Mouse (Mus musculus): ENCODE data around the gene Emid1. TPM values are rescaled to one million over a fixed set of nuclear protein-coding genes. Genes with fewer than 3 reads are reported as not detected.
A peak's percentile ranks its signal among the peaks of the same experiment; 100 is the strongest.

The Emid1 gene
- polyA plus RNA-seq, 1 experiment from 2014 or later: 22.2 TPM

DNA sequence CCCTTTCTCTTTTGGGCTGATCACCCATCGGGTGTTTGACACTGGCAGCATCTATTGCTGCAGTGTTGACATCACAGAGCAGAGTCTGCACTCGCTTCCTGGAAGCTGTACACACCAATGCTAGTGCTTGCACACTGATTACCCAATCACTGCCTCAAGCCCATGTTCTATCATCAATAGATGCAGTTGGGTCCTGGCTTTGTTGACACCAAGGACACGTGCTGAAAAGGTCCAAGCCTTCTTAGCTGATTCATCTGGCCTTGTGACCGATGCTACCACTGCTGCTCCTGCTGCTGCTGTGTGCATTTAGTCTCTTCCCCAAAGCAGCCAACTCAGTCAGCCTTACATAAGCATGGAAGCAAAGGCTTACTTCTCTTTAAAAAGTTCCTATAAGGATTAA, 36.1 kb upstream of the Emid1 start:
- Histone ChIP-seq H3K4me3 (ENCODE audit: low read depth, low read length) (no peak overlapping the region), H3K9me3 (ENCODE audit: control insufficient read depth, low read length) (no peaks in the 10 kb centered on the region), H3K4me1 (replicated peaks; ENCODE audit: control insufficient read depth, insufficient read depth, low read length) (peaks cover 6% of the 10 kb centered on the region; the same call in 1 of the 2 replicates), H3K36me3 (ENCODE audit: control insufficient read depth, insufficient read depth, low read length) (no peaks in the 10 kb centered on the region), H3K4me2 (ENCODE audit: low read depth, low read length, severe bottlenecking) (no peak overlapping the region), H3K27me3 (ENCODE audit: control insufficient read depth, insufficient read depth, low read length) (no peaks in the 10 kb centered on the region), H3K9ac (ENCODE audit: low read length) (no peak overlapping the region), H3K27ac (ENCODE audit: low read depth, low read length) (no peak overlapping the region)
- ATAC-seq (replicated peaks; ENCODE audit: low FRiP score) (no peak), DNase-seq (ENCODE audit: low spot score) (no peak)
- 93% methylated on average over 4 of the region's 4 CpGs for WGBS

DNA sequence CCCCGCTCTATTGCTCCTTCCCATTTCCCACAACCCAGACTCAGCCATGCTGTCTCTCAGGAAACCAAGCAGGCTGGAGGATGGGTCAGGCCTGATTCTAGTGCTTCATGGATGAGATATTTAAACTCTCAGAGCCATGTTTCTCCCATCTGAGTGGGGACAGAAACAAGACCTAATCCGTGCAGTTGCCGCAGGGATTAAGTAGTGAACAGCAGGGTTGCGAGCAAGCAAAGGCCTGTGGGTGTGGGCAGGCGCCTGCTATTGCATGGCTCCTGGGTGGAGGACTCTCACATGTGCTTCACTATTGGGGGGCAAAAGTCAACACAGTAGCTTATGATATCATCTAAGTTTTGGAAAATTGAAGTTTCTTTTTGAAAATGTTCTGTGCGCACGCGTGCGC, 32.8 kb upstream of the Emid1 start:
- ATAC-seq (replicated peaks; ENCODE audit: low FRiP score): no peak
- H3K4me3 ChIP-seq (ENCODE audit: low read depth, low read length): no peak overlapping the region
- no peaks in the 10 kb centered on the region for H3K27me3 ChIP-seq (ENCODE audit: control insufficient read depth, insufficient read depth, low read length)
- H3K4me1 ChIP-seq (replicated peaks; ENCODE audit: control insufficient read depth, insufficient read depth, low read length): peaks cover 6% of the 10 kb centered on the region; the same call in 1 of the 2 replicates
- H3K9ac ChIP-seq (ENCODE audit: low read length): no peak overlapping the region
- H3K36me3 ChIP-seq (ENCODE audit: control insufficient read depth, insufficient read depth, low read length): no peaks in the 10 kb centered on the region
- H3K4me2 ChIP-seq (ENCODE audit: low read depth, low read length, severe bottlenecking): no peak overlapping the region
- 74% methylated on average over 9 of the region's 9 CpGs for whole genome bisulfite sequencing
- DNase-seq (ENCODE audit: low spot score): no peak
- no peak overlapping the region for H3K27ac ChIP-seq (ENCODE audit: low read depth, low read length)
- H3K9me3 ChIP-seq (ENCODE audit: control insufficient read depth, low read length): no peaks in the 10 kb centered on the region

DNA sequence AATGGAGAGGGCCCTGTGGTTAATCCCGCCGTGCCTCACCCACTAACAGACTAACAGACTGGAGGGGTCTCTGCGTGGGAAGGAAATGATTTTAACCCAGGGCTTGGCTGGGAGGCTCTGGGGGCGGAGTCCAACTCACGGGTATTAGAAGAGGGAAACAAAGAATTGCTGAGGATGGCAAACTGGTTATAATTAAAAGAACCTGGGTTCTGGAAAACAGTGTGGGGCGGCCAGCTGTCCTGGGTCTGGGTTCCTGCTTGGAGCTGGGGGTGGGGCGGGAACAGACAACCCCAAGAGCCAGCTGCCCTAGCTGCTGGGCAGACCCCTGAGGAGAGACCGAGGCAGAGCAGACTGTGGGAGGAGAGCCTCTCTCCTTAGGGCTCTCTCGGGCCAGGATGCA, 32.2 kb upstream of the Emid1 start:
- 22% methylated on average over 9 of the region's 9 CpGs for WGBS
- Histone ChIP-seq H3K9me3 (ENCODE audit: control insufficient read depth, low read length) (no peaks in the 10 kb centered on the region), H3K4me2 (ENCODE audit: low read depth, low read length, severe bottlenecking) (no peak overlapping the region), H3K36me3 (ENCODE audit: control insufficient read depth, insufficient read depth, low read length) (no peaks in the 10 kb centered on the region), H3K9ac (ENCODE audit: low read length) (no peak overlapping the region), H3K4me3 (ENCODE audit: low read depth, low read length) (no peak overlapping the region), H3K27ac (ENCODE audit: low read depth, low read length) (no peak overlapping the region), H3K27me3 (ENCODE audit: control insufficient read depth, insufficient read depth, low read length) (no peaks in the 10 kb centered on the region), H3K4me1 (replicated peaks; ENCODE audit: control insufficient read depth, insufficient read depth, low read length) (peaks cover 6% of the 10 kb centered on the region; the same call in 1 of the 2 replicates)
- peak; percentile 69 for DNase-seq (ENCODE audit: low spot score)
- ATAC-seq (replicated peaks; ENCODE audit: low FRiP score): 0 out of 2 replicates have a peak, but pooled peaks have one; percentile 15

DNA sequence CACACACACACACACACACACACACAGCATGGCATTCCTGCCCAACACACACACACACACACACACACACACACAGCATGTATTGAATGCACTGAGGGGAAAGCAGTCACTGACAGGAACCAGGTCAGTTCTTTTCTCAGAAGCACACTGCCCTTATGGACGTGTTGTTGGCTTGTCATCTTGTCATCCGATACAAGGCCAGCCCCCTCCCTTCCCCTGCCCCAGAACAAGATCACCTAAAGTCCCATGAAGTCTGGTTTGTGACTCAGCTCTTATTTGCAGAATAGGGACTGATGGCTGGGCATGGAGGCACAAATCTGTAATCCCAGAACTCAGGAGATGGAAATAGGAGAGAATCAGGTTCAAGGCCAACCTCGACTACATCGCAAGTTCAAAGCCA, 30.8 kb upstream of the Emid1 start:
- Histone ChIP-seq H3K9me3 (ENCODE audit: control insufficient read depth, low read length) (no peaks in the 10 kb centered on the region), H3K27me3 (ENCODE audit: control insufficient read depth, insufficient read depth, low read length) (no peaks in the 10 kb centered on the region), H3K4me1 (replicated peaks; ENCODE audit: control insufficient read depth, insufficient read depth, low read length) (peaks cover 6% of the 10 kb centered on the region; the same call in 1 of the 2 replicates), H3K36me3 (ENCODE audit: control insufficient read depth, insufficient read depth, low read length) (no peaks in the 10 kb centered on the region), H3K9ac (ENCODE audit: low read length) (no peak overlapping the region), H3K4me3 (ENCODE audit: low read depth, low read length) (no peak overlapping the region), H3K27ac (ENCODE audit: low read depth, low read length) (no peak overlapping the region), H3K4me2 (ENCODE audit: low read depth, low read length, severe bottlenecking) (no peak overlapping the region)
- WGBS: 67% methylated on average over 4 of the region's 4 CpGs
- ATAC-seq (replicated peaks; ENCODE audit: low FRiP score): no peak
- no peak for DNase-seq (ENCODE audit: low spot score)

DNA sequence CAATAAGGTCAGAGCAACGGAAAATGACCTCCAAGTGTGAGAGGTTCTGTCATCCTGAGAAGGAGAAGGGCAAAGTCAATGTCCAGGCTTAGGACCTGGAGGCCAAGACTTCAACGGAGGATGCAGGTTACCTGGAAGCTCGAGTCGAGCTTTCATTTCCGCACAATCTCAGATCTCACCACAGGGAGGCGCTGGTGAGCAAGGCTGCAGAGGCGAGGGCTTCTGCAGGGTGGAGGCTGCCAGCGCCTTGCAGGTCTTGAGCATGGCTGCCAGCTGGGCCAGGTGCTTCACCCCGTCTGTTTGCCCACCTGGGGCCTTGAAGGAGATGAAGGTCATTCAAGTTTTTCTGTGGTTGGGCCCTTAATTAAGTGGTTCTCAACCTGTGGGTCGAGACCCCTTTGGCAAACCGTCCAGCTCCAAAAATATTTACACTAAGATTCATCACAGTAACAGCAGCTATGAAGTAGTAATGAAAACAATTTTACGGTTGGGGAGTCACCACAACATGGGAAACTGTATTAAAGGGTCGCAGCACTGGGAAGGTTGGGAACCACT, 29.9 kb upstream of the Emid1 start:
- H3K4me2 ChIP-seq (ENCODE audit: low read depth, low read length, severe bottlenecking): no peak overlapping the region
- DNase-seq (ENCODE audit: low spot score) (peak; percentile 92), ATAC-seq (replicated peaks; ENCODE audit: low FRiP score) (peak; percentile 51; the same call in 1 of the 2 replicates)
- H3K27ac ChIP-seq (ENCODE audit: low read depth, low read length): no peak overlapping the region
- no peaks in the 10 kb centered on the region for H3K36me3 ChIP-seq (ENCODE audit: control insufficient read depth, insufficient read depth, low read length)
- no peaks in the 10 kb centered on the region for H3K9me3 ChIP-seq (ENCODE audit: control insufficient read depth, low read length)
- H3K4me1 ChIP-seq (replicated peaks; ENCODE audit: control insufficient read depth, insufficient read depth, low read length): peaks cover 6% of the 10 kb centered on the region; the same call in 1 of the 2 replicates
- no peak overlapping the region for H3K4me3 ChIP-seq (ENCODE audit: low read depth, low read length)
- no peaks in the 10 kb centered on the region for H3K27me3 ChIP-seq (ENCODE audit: control insufficient read depth, insufficient read depth, low read length)
- WGBS: 25% methylated on average over 13 of the region's 13 CpGs
- no peak overlapping the region for H3K9ac ChIP-seq (ENCODE audit: low read length)

DNA sequence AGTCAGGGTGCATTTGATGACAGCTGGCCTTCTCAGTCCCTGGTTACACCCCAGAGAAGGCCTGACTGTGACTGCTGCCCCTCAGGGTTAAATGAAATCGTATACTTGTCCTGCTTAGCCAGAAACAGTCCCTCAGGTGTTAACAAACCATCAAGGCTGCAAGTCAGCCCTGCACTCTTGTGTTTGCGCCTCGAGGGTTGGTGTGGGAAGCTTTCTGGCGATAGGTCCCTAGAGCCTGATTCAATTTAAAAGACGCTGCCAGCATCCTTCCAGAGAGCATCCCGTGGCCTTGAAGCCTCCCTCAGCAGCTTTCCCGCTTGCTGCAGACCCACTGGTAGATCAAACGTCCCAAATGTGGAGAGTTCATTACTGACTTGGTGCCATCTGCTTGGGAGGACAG, 27.3 kb upstream of the Emid1 start:
- WGBS: 56% methylated on average over 8 of the region's 8 CpGs
- H3K9me3 ChIP-seq (ENCODE audit: control insufficient read depth, low read length): no peaks in the 10 kb centered on the region
- ATAC-seq (replicated peaks; ENCODE audit: low FRiP score): no peak
- H3K4me3 ChIP-seq (ENCODE audit: low read depth, low read length): no peak overlapping the region
- no peak overlapping the region for H3K27ac ChIP-seq (ENCODE audit: low read depth, low read length)
- no peak overlapping the region for H3K9ac ChIP-seq (ENCODE audit: low read length)
- no peaks in the 10 kb centered on the region for H3K36me3 ChIP-seq (ENCODE audit: control insufficient read depth, insufficient read depth, low read length)
- H3K27me3 ChIP-seq (ENCODE audit: control insufficient read depth, insufficient read depth, low read length): no peaks in the 10 kb centered on the region
- peaks cover 4% of the 10 kb centered on the region; the same call in 1 of the 2 replicates for H3K4me1 ChIP-seq (replicated peaks; ENCODE audit: control insufficient read depth, insufficient read depth, low read length)
- H3K4me2 ChIP-seq (ENCODE audit: low read depth, low read length, severe bottlenecking): no peak overlapping the region
- DNase-seq (ENCODE audit: low spot score): no peak

DNA sequence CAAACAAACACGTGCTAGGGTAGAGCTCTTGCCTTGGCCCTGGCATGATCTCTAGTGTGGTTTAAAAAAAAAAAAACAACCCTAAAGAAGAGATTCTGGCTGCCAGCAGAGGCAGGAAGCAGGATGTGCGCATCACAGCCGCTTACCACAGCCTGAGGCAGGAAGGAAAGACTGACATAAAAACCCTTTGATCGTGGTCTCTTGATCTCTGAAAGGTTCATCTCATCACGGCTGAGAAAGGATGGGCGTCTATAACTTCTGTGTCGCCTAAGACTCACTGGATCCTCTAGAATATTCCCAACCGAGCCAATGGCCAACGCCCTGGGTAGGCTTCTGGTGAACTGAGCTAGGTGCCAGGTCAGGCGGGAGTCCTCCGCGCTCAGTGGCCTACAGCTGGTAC, 25.1 kb upstream of the Emid1 start:
- Histone ChIP-seq H3K27ac (ENCODE audit: low read depth, low read length) (no peak overlapping the region), H3K9me3 (ENCODE audit: control insufficient read depth, low read length) (no peaks in the 10 kb centered on the region), H3K36me3 (ENCODE audit: control insufficient read depth, insufficient read depth, low read length) (no peaks in the 10 kb centered on the region), H3K4me1 (replicated peaks; ENCODE audit: control insufficient read depth, insufficient read depth, low read length) (peaks cover 4% of the 10 kb centered on the region; the same call in 1 of the 2 replicates), H3K4me3 (ENCODE audit: low read depth, low read length) (no peak overlapping the region), H3K9ac (ENCODE audit: low read length) (no peak overlapping the region), H3K4me2 (ENCODE audit: low read depth, low read length, severe bottlenecking) (no peak overlapping the region), H3K27me3 (ENCODE audit: control insufficient read depth, insufficient read depth, low read length) (no peaks in the 10 kb centered on the region)
- no peak for DNase-seq (ENCODE audit: low spot score)
- ATAC-seq (replicated peaks; ENCODE audit: low FRiP score): no peak
- 83% methylated on average over 12 of the region's 12 CpGs for WGBS

DNA sequence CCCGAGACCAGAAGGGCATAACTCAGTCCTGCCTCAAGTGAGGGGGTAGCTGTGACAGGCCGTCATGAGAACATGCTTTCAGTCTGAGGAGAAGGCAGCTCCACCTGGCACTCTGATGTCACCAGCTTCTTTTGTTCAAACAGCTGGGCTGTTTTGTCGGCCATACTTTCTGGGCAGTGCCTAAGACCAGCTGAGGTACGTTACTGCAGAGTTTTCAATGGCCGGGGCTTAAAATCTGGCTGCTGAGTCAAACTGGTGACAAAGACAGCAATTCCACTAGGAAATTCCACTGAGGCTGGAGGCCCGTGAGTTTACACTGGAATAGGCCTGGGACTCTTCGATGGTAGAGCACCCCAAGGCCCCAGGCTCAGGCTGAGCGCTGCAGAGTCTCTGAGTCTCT, 24.6 kb upstream of the Emid1 start:
- no peak overlapping the region for H3K4me3 ChIP-seq (ENCODE audit: low read depth, low read length)
- DNase-seq (ENCODE audit: low spot score) (no peak), ATAC-seq (replicated peaks; ENCODE audit: low FRiP score) (no peak)
- no peak overlapping the region for H3K9ac ChIP-seq (ENCODE audit: low read length)
- H3K4me2 ChIP-seq (ENCODE audit: low read depth, low read length, severe bottlenecking): no peak overlapping the region
- WGBS: 75% methylated on average over 8 of the region's 8 CpGs
- no peaks in the 10 kb centered on the region for H3K36me3 ChIP-seq (ENCODE audit: control insufficient read depth, insufficient read depth, low read length)
- peaks cover 4% of the 10 kb centered on the region; the same call in 1 of the 2 replicates for H3K4me1 ChIP-seq (replicated peaks; ENCODE audit: control insufficient read depth, insufficient read depth, low read length)
- no peak overlapping the region for H3K27ac ChIP-seq (ENCODE audit: low read depth, low read length)
- no peaks in the 10 kb centered on the region for H3K27me3 ChIP-seq (ENCODE audit: control insufficient read depth, insufficient read depth, low read length)
- H3K9me3 ChIP-seq (ENCODE audit: control insufficient read depth, low read length): no peaks in the 10 kb centered on the region

DNA sequence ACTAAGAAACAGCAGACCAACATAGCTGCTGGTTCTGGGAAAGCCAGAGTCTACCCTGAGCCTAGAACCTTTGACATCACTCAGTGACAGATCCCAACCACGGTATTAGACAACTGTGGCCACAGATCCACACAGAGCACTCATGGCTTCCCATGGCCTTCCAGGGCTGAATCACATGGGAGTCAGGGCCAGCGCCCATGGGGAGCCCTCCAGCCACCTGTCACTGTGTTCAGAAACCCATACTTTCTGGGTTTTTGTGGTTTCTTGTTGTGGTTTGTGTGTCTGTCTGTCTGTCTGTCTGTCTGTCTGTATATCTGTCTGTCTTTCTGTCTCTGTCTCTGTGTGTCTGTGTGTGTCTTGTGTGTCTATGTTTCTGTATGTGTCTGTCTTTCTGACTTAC, 23.8 kb upstream of the Emid1 start:
- DNase-seq (ENCODE audit: low spot score) (no peak), ATAC-seq (replicated peaks; ENCODE audit: low FRiP score) (no peak)
- H3K36me3 ChIP-seq (ENCODE audit: control insufficient read depth, insufficient read depth, low read length): no peaks in the 10 kb centered on the region
- no peaks in the 10 kb centered on the region for H3K27me3 ChIP-seq (ENCODE audit: control insufficient read depth, insufficient read depth, low read length)
- no peak overlapping the region for H3K9ac ChIP-seq (ENCODE audit: low read length)
- no peak overlapping the region for H3K4me2 ChIP-seq (ENCODE audit: low read depth, low read length, severe bottlenecking)
- H3K9me3 ChIP-seq (ENCODE audit: control insufficient read depth, low read length): no peaks in the 10 kb centered on the region
- H3K4me3 ChIP-seq (ENCODE audit: low read depth, low read length): no peak overlapping the region
- H3K27ac ChIP-seq (ENCODE audit: low read depth, low read length): no peak overlapping the region
- peaks cover 4% of the 10 kb centered on the region; the same call in 1 of the 2 replicates for H3K4me1 ChIP-seq (replicated peaks; ENCODE audit: control insufficient read depth, insufficient read depth, low read length)
- 84% methylated on average over 2 of the region's 2 CpGs for WGBS
